Mouse (Mus musculus): ENCODE data around the gene Itgb3. TPM values are rescaled to one million over a fixed set of nuclear protein-coding genes. Genes with fewer than 3 reads are reported as not detected.

Gene Itgb3
- polyA plus RNA-seq, 1 experiment from 2014 or later = 0.91 TPM

GRCm38 (mm10) chr11:104693235-104693634 is 85.4 kb downstream of the Itgb3 start:
- Histone ChIP-seq H3K9me3 (ENCODE audit: control insufficient read depth, low read length) (no peaks in the 10 kb centered on the region), H3K36me3 (ENCODE audit: control insufficient read depth, insufficient read depth) (no peaks in the 10 kb centered on the region), H3K4me2 (ENCODE audit: low read length) (no peak overlapping the region), H3K4me3 (replicated peaks; ENCODE audit: low read length) (no peak overlapping the region), H3K4me1 (replicated peaks; ENCODE audit: control insufficient read depth, insufficient read depth, low read length) (no peaks in the 10 kb centered on the region), H3K27me3 (replicated peaks; ENCODE audit: control insufficient read depth, insufficient read depth, low read length) (no peaks in the 10 kb centered on the region), H3K9ac (replicated peaks; ENCODE audit: low read depth, low read length) (no peak overlapping the region), H3K27ac (ENCODE audit: low read length) (no peak overlapping the region)
- 92% methylated on average over 6 of the region's 6 CpGs for WGBS
- no peak for ATAC-seq

- no peaks in the 10 kb centered on the region for H3K36me3 ChIP-seq (ENCODE audit: control insufficient read depth, insufficient read depth)
- ATAC-seq = no peak
- no peak overlapping the region for H3K4me2 ChIP-seq (ENCODE audit: low read length)
- no peaks in the 10 kb centered on the region for H3K27me3 ChIP-seq (replicated peaks; ENCODE audit: control insufficient read depth, insufficient read depth, low read length)
- H3K9me3 ChIP-seq (ENCODE audit: control insufficient read depth, low read length) = no peaks in the 10 kb centered on the region
- WGBS = 52% methylated on average over 15 of the region's 15 CpGs
- no peaks in the 10 kb centered on the region for H3K4me1 ChIP-seq (replicated peaks; ENCODE audit: control insufficient read depth, insufficient read depth, low read length)
- H3K9ac ChIP-seq (replicated peaks; ENCODE audit: low read depth, low read length) = no peak overlapping the region
- no peak overlapping the region for H3K27ac ChIP-seq (ENCODE audit: low read length)
- no peak overlapping the region for H3K4me3 ChIP-seq (replicated peaks; ENCODE audit: low read length)
Observed at GRCm38 (mm10) chr11:104704097-104704496, 96.3 kb downstream of the Itgb3 start.

- Histone ChIP-seq H3K9me3 (ENCODE audit: control insufficient read depth, low read length) (no peaks in the 10 kb centered on the region), H3K27me3 (replicated peaks; ENCODE audit: control insufficient read depth, insufficient read depth, low read length) (no peaks in the 10 kb centered on the region), H3K9ac (replicated peaks; ENCODE audit: low read depth, low read length) (no peak overlapping the region), H3K4me2 (ENCODE audit: low read length) (no peak overlapping the region), H3K36me3 (ENCODE audit: control insufficient read depth, insufficient read depth) (no peaks in the 10 kb centered on the region), H3K4me1 (replicated peaks; ENCODE audit: control insufficient read depth, insufficient read depth, low read length) (no peaks in the 10 kb centered on the region), H3K4me3 (replicated peaks; ENCODE audit: low read length) (no peak overlapping the region), H3K27ac (ENCODE audit: low read length) (no peak overlapping the region)
- ATAC-seq = no peak
- 74% methylated on average over 2 of the region's 2 CpGs for WGBS
Observed at GRCm38 (mm10) chr11:104707084-104707483, 99.3 kb downstream of the Itgb3 start.

Other genes starting within 250 kb of the Itgb3 start
- 32.5 and 32.7 TPM in 2 replicates for gene Kansl1, start 139.1 kb upstream of the Itgb3 start, polyA plus RNA-seq (2015; fragmentation: Nextera tagmentation; extraction: Ambion mirVana)
- gene Cdc27, start 57.4 kb upstream of the Itgb3 start, polyA plus RNA-seq (2015; fragmentation: Nextera tagmentation; extraction: Ambion mirVana) = 31.7 and 44.4 TPM in 2 replicates
- gene Myl4, start 57.3 kb upstream of the Itgb3 start, polyA plus RNA-seq (2015; fragmentation: Nextera tagmentation; extraction: Ambion mirVana) = 3.0 and 3.2 TPM in 2 replicates
- 0.20 TPM in 1 of 2 replicates, not detected in the other for gene Gm11639, start 77.7 kb downstream of the Itgb3 start, polyA plus RNA-seq (2015; fragmentation: Nextera tagmentation; extraction: Ambion mirVana)

Data from forebrain, embryonic 16.5 days (tissue).